Mouse (Mus musculus) left cerebral cortex, adult 2 months (tissue): ENCODE results near the gene Bcl2l10. TPM values are rescaled to one million over a fixed set of nuclear protein-coding genes. Genes with fewer than 3 reads are reported as not detected.

Source experiments
- DNase-seq, 2 experiments: peaks; one replicate each; pipeline ENCODE4 v3.0.0; 2021 to 2022; ENCODE audit warnings: low spot score in 2 of 2, mixed read lengths in 1 of 2; ENCODE audit errors: extremely low spot score in 1 of 2
- H3K27ac ChIP-seq: fragments of 200-600 bp; 2 replicates; pipeline ENCODE4 v1.8.1; 2022
- H3K4me3 ChIP-seq: fragments of 200-600 bp; 2 replicates; pipeline ENCODE4 v1.8.1; 2022
- CTCF ChIP-seq: fragments of 200-600 bp; IDR thresholded peaks from 2 replicates; pipeline ENCODE4 v1.8.1; 2022; ENCODE audit warnings: antibody characterized with exemption, mild to moderate bottlenecking, moderate library complexity
- intact Hi-C: fragments of 180-260 bp; cut with DNase I; formaldehyde crosslinking; loops from one replicate; pipeline ENCODE4 v1.15.1; 2025
- total RNA-seq, 2 experiments: library from RNA; stranded (reverse); gene quantifications; 2 replicates each; pipeline ENCODE4 v1.2.3; 2021

Bcl2l10 gene
- total RNA-seq, 2 experiments from 2014 or later: not detected

GRCm38 (mm10) chr9:75378774-75379173, 31.2 kb downstream of the Bcl2l10 start:
- intact Hi-C loops: no loop called here
- Histone ChIP-seq H3K27ac (no peak overlapping the region), H3K4me3 (no peak overlapping the region)
- no peak for DNase-seq
- no peak for TF ChIP-seq CTCF

- TF ChIP-seq CTCF: no peak
- intact Hi-C loops: no loop called here
- Histone ChIP-seq H3K4me3 (no peak overlapping the region), H3K27ac (no peak overlapping the region)
- no peak for DNase-seq
Measured at GRCm38 (mm10) chr9:75382825-75383224, 35.3 kb downstream of the Bcl2l10 start.

GRCm38 (mm10) chr9:75383785-75384184, 36.2 kb downstream of the Bcl2l10 start:
- Histone ChIP-seq H3K27ac (no peak overlapping the region), H3K4me3 (no peak overlapping the region)
- intact Hi-C loops: no loop called here
- no peak for DNase-seq
- TF ChIP-seq CTCF: peak; percentile 28

GRCm38 (mm10) chr9:75384337-75384962, 36.9 kb downstream of the Bcl2l10 start:
- intact Hi-C loops: no loop called here
- DNase-seq: no peak
- TF ChIP-seq CTCF: no peak
- Histone ChIP-seq H3K4me3 (no peak overlapping the region), H3K27ac (no peak overlapping the region)

- no peak for TF ChIP-seq CTCF
- DNase-seq: no peak
- intact Hi-C loops: no loop called here
- Histone ChIP-seq H3K4me3 (no peak overlapping the region), H3K27ac (no peak overlapping the region)
Measured at GRCm38 (mm10) chr9:75385218-75385974, 37.8 kb downstream of the Bcl2l10 start.

GRCm38 (mm10) chr9:75393251-75393650, 45.7 kb downstream of the Bcl2l10 start:
- Histone ChIP-seq H3K4me3 (no peak overlapping the region), H3K27ac (no peak overlapping the region)
- DNase-seq: no peak
- intact Hi-C loops: no loop called here
- TF ChIP-seq CTCF: no peak

GRCm38 (mm10) chr9:75395971-75396370, 48.4 kb downstream of the Bcl2l10 start:
- Histone ChIP-seq H3K27ac (no peak overlapping the region), H3K4me3 (no peak overlapping the region)
- TF ChIP-seq CTCF: no peak
- no peak for DNase-seq
- intact Hi-C loops: no loop called here

GRCm38 (mm10) chr9:75399069-75399468, 51.5 kb downstream of the Bcl2l10 start:
- no peak overlapping the region for H3K4me3 ChIP-seq
- DNase-seq: no peak
- H3K27ac ChIP-seq: no peak overlapping the region
- no peak; the same call in 1 of the 2 replicates for TF ChIP-seq CTCF
- intact Hi-C loops: no loop called here

GRCm38 (mm10) chr9:75400639-75401038, 53.1 kb downstream of the Bcl2l10 start:
- Histone ChIP-seq H3K27ac (no peak overlapping the region), H3K4me3 (no peak overlapping the region)
- TF ChIP-seq CTCF: no peak
- no peak for DNase-seq
- intact Hi-C loops: loop anchor here (5.0 kb wide), 1 partner anchor 38 kb away; no protein-coding TSS in a partner anchor

Other genes starting within 250 kb of the Bcl2l10 start
- gene Myo5c, start 115.7 kb upstream of the Bcl2l10 start, total RNA-seq: 1 to 10 TPM; 7.0 to 7.2 TPM
- 100 to 1,000 TPM; 143 to 163 TPM for gene Gnb5, start 41.5 kb upstream of the Bcl2l10 start, total RNA-seq
- gene Mapk6, start 62.2 kb downstream of the Bcl2l10 start, total RNA-seq: 10 to 100 TPM; 70.5 to 71.3 TPM
- 10 to 100 TPM; 29.8 to 29.9 TPM for gene Leo1, start 93.8 kb downstream of the Bcl2l10 start, total RNA-seq
- 10 to 100 TPM; 43.6 to 62.5 TPM for gene Tmod3, start 211.9 kb downstream of the Bcl2l10 start, total RNA-seq